In the genomic region with DNA sequence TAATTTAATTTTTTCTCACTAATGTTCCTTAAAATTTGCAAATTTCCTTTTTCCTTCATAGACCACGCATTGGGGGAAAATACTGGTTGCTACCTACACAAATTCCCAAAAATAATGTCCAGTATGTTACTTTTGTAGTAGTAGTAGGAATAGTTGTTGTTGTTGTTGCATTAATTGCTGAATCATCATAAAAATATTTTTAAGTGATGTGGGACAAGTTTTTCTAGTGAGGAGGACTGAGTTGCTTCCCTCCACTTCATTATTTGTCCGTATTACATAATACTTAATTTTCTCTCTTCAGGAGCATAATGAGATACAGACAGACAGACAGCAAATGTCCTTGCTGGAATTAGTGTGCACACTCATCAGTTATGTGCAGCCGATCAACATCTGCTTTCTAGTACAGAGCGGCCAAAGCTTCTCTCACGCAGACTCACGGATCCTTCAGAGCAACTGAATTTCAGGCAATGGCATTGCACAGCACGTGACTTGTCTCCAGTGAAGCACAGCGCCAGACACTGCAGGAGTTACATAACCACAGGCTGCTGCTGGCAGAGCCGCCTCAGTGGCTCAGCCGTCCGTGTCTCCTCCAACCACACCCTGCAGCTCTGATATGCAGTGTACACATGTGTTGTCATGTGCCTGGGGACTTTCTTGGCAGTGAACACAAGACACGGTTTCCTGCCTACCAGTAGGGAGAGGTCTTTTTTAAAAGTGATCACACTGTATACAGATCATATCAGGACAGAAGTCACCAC, we compare ENCODE assay signal across 7 mouse cellular contexts.
DNase-seq lines count a peak whose midpoint lies in the region; ATAC-seq and TF ChIP-seq lines count a peak whose summit lies in the region.

No protein-coding gene starts in this region.

- TF ChIP-seq POLR2A in spleen, adult 2 months (IDR thresholded peaks at IDR 0.05; ENCODE audit: low read depth, low read length): no peak

- no peak overlapping the region for H3K4me2 ChIP-seq in midbrain, embryonic 13.5 days (replicated peaks)

- H3K4me1 ChIP-seq in midbrain, embryonic 13.5 days (replicated peaks): peaks cover 6% of the 10 kb centered on the region; the same call in 1 of the 2 replicates
- H3K4me1 ChIP-seq in spleen, adult 2 months (ENCODE audit: control insufficient read depth, insufficient read depth, insufficient read length): 0 out of 2 replicates have a peak, but pooled peaks cover 5% of the 10 kb centered on the region

- peak; percentile 22 for DNase-seq in ZHBTc4 (ENCODE audit: low read depth, low spot score)
- peak; percentile 77 to 83 for DNase-seq in cerebellum, adult 18-20 months
- peak; percentile 76 to 81 for DNase-seq in gastrocnemius, postnatal 36 days
- DNase-seq in kidney, adult 18-20 months: peak; percentile 86
- peak; percentile 67 for DNase-seq in left cerebral cortex, postnatal 4 days
- peak; percentile 84 to 94 for DNase-seq in spleen, adult 2 months (ENCODE audit: low read depth in 1 of 2, low spot score in 2 of 2)

- no peaks in the 10 kb centered on the region for H3K27me3 ChIP-seq in midbrain, embryonic 13.5 days
- no peaks in the 10 kb centered on the region for H3K27me3 ChIP-seq in spleen, adult 2 months (ENCODE audit: control insufficient read depth, insufficient read depth, low read length)

- intact Hi-C loops in gastrocnemius, postnatal 36 days (cut with DNase I): loop anchor here (10.0 kb wide), 1 partner anchor 906 kb away; no protein-coding TSS in a partner anchor
- intact Hi-C loops in left cerebral cortex, postnatal 4 days (cut with DNase I): loop anchor here (10.0 kb wide), 1 partner anchor 406 kb away; a partner anchor contains a TSS

- no peaks in the 10 kb centered on the region for H3K36me3 ChIP-seq in midbrain, embryonic 13.5 days
- no peaks in the 10 kb centered on the region for H3K36me3 ChIP-seq in spleen, adult 2 months (ENCODE audit: control insufficient read depth, insufficient read depth, low read length)

- no peak for TF ChIP-seq CTCF in spleen, adult 2 months (IDR thresholded peaks at IDR 0.05; ENCODE audit: extremely low read depth, insufficient read depth, insufficient read length, insufficient replicate concordance)

- 56% methylated on average over 12 of the region's 12 CpGs for WGBS in midbrain, embryonic 13.5 days
- 21% methylated on average over 12 of the region's 12 CpGs for WGBS in spleen, adult 2 months

- no peak overlapping the region for H3K4me3 ChIP-seq in midbrain, embryonic 13.5 days (replicated peaks)
- H3K4me3 ChIP-seq in spleen, adult 2 months (ENCODE audit: extremely low read depth, insufficient read depth, insufficient read length): no peak overlapping the region

- ATAC-seq in midbrain, embryonic 13.5 days: peak; percentile 87

- no peak overlapping the region for H3K27ac ChIP-seq in midbrain, embryonic 13.5 days
- H3K27ac ChIP-seq in spleen, adult 2 months (ENCODE audit: insufficient read depth, low read length): peak overlapping the region; percentile 61; the same call in 1 of the 2 replicates

- no peaks in the 10 kb centered on the region for H3K9me3 ChIP-seq in midbrain, embryonic 13.5 days

- no peak overlapping the region for H3K9ac ChIP-seq in midbrain, embryonic 13.5 days (replicated peaks)

Comparison
In these comparisons a context has a peak if more than half of its experiments do, and no peak if none do; other contexts are left out.
1. DNase-seq: peak in every context shown above with its lines; median percentile 89 in spleen, adult 2 months; 86 in kidney, adult 18-20 months; 80 in cerebellum, adult 18-20 months; 78 in gastrocnemius, postnatal 36 days; 67 in left cerebral cortex, postnatal 4 days; 22 in ZHBTc4.